Mouse (Mus musculus) small intestine, adult 2 months (tissue): Measurements from ENCODE around the gene Atp2b4. TPM values are rescaled to one million over a fixed set of nuclear protein-coding genes. Genes with fewer than 3 reads are reported as not detected.
"Not testable (repeated sequence)": the region's sequence is repeated elsewhere in the genome, so short reads cannot be mapped to it uniquely, and the experiment has no call there.

ENCODE experiments used
- H3K27ac ChIP-seq: fragments of 200-500 bp; 2 replicates; pipeline ENCODE4 v1.5.1; 2012; ENCODE audit warnings: low read depth, low read length, control low read depth, inconsistent platforms; ENCODE audit not compliant: insufficient read depth
- H3K27me3 ChIP-seq: fragments of 200-500 bp; 2 replicates; pipeline ENCODE4 v1.6.1; 2012; ENCODE audit warnings: mild to moderate bottlenecking, moderate library complexity, low read length, inconsistent platforms; ENCODE audit not compliant: control insufficient read depth, insufficient read depth
- H3K36me3 ChIP-seq: fragments of 200-500 bp; 2 replicates; pipeline ENCODE4 v1.6.1; 2012; ENCODE audit warnings: mild to moderate bottlenecking, low read length, control low read depth, inconsistent platforms; ENCODE audit not compliant: control insufficient read depth, insufficient read depth
- H3K4me1 ChIP-seq: fragments of 200-500 bp; 2 replicates; pipeline ENCODE4 v1.6.1; 2012; ENCODE audit warnings: low read length, inconsistent platforms, mixed read lengths; ENCODE audit not compliant: control insufficient read depth, insufficient read depth, insufficient read length
- H3K4me3 ChIP-seq: fragments of 200-500 bp; 2 replicates; pipeline ENCODE4 v1.5.1; 2012; ENCODE audit warnings: low read depth, mild to moderate bottlenecking, control low read depth, inconsistent platforms, low read length, moderate library complexity
- CTCF ChIP-seq: fragments of 200-500 bp; IDR thresholded peaks from 2 replicates; pipeline ENCODE4 v1.5.1; 2012; ENCODE audit warnings: low read depth, mild to moderate bottlenecking, control low read depth, inconsistent platforms, low read length, moderate library complexity, mixed read lengths; ENCODE audit not compliant: insufficient replicate concordance, insufficient read length; ENCODE audit errors: extremely low read depth
- POLR2A ChIP-seq: fragments of 200-500 bp; IDR thresholded peaks from 2 replicates; pipeline ENCODE4 v1.6.1; 2012; ENCODE audit warnings: low read depth, mild to moderate bottlenecking, control low read depth, inconsistent platforms, low read length, moderate library complexity
- WGBS: fragments of 180-500 bp; shearing (Covaris S2); methylation state at CpG from one replicate; pipeline ENCODE4 v1.1.7; 2018; 5-methylcytosine and 5-hydroxymethylcytosine counted together
- polyA plus RNA-seq: library from polyadenylated mRNA; depleted of rRNA; stranded (reverse); fragments of >200 nt; gene quantifications from 2 replicates; pipeline ENCODE4 v1.2.3, GENCODE M21; 2012

The Atp2b4 gene
- polyA plus RNA-seq, 1 experiment: 5.0 TPM

GRCm38 (mm10) chr1:133668618-133669017, 132.2 kb downstream of the Atp2b4 start:
- no peak overlapping the region for H3K27ac ChIP-seq
- 90% methylated on average over 3 of the region's 3 CpGs for WGBS
- no peaks in the 10 kb centered on the region for H3K27me3 ChIP-seq
- H3K4me3 ChIP-seq: no peak overlapping the region
- peaks cover 4% of the 10 kb centered on the region; the same call in 1 of the 2 replicates for H3K4me1 ChIP-seq
- TF ChIP-seq POLR2A: no peak
- TF ChIP-seq CTCF: no peak
- no peaks in the 10 kb centered on the region for H3K36me3 ChIP-seq

- 93% methylated on average over 7 of the region's 7 CpGs for WGBS
- no peak overlapping the region for H3K27ac ChIP-seq
- peaks cover 4% of the 10 kb centered on the region; the same call in 1 of the 2 replicates for H3K4me1 ChIP-seq
- H3K36me3 ChIP-seq: no peaks in the 10 kb centered on the region
- no peak for TF ChIP-seq CTCF
- TF ChIP-seq POLR2A: no peak
- H3K27me3 ChIP-seq: no peaks in the 10 kb centered on the region
- no peak overlapping the region for H3K4me3 ChIP-seq
These were observed 133.1 kb downstream of the Atp2b4 start for GRCm38 (mm10) chr1:133667721-133668120.

GRCm38 (mm10) chr1:133665713-133666112, 135.1 kb downstream of the Atp2b4 start:
- not testable (repeated sequence) for H3K36me3 ChIP-seq, H3K27me3 ChIP-seq, H3K27ac ChIP-seq, H3K4me1 ChIP-seq, H3K4me3 ChIP-seq
- 91% methylated on average over 8 of the region's 8 CpGs for WGBS

- Histone ChIP-seq H3K4me3 (no peak overlapping the region), H3K27ac (no peak overlapping the region)
- TF ChIP-seq POLR2A (no peak), CTCF (no peak)
These were observed 136.5 kb downstream of the Atp2b4 start for GRCm38 (mm10) chr1:133664203-133664970.

GRCm38 (mm10) chr1:133663427-133663826, 137.4 kb downstream of the Atp2b4 start:
- TF ChIP-seq CTCF: no peak
- no peak for TF ChIP-seq POLR2A
- H3K27ac ChIP-seq: no peak overlapping the region

More at GRCm38 (mm10) chr1:133664203-133664970, 136.5 kb downstream of the Atp2b4 start:
- WGBS: 76% methylated on average over 11 of the region's 11 CpGs
- Histone ChIP-seq H3K4me1 (peaks cover 2% of the 10 kb centered on the region; the same call in 1 of the 2 replicates), H3K36me3 (peaks cover 3% of the 10 kb centered on the region), H3K27me3 (no peaks in the 10 kb centered on the region)

GRCm38 (mm10) chr1:133662941-133663340, 137.9 kb downstream of the Atp2b4 start:
- 95% methylated on average over 7 of the region's 7 CpGs for WGBS
- TF ChIP-seq CTCF (no peak), POLR2A (no peak)
- Histone ChIP-seq H3K27ac (no peak overlapping the region), H3K4me1 (peaks cover 4% of the 10 kb centered on the region; the same call in 1 of the 2 replicates), H3K27me3 (no peaks in the 10 kb centered on the region), H3K36me3 (peaks cover 17% of the 10 kb centered on the region), H3K4me3 (no peak overlapping the region)

More at GRCm38 (mm10) chr1:133663427-133663826, 137.4 kb downstream of the Atp2b4 start:
- H3K36me3 ChIP-seq: peaks cover 13% of the 10 kb centered on the region
- no peaks in the 10 kb centered on the region for H3K27me3 ChIP-seq
- 84% methylated on average over 4 of the region's 4 CpGs for WGBS
- no peak overlapping the region for H3K4me3 ChIP-seq
- H3K4me1 ChIP-seq: peaks cover 4% of the 10 kb centered on the region; the same call in 1 of the 2 replicates

GRCm38 (mm10) chr1:133661203-133661933, 139.5 kb downstream of the Atp2b4 start, which contains the start of gene Gm38394:
Gm38394 (minus strand) TSS chr1:133661318.
- 1% methylated on average over 26 of the region's 26 CpGs for WGBS
- H3K27ac ChIP-seq: peak within 1 kb of the TSS; percentile 75
- TF ChIP-seq POLR2A: peak; percentile 90
- no peak for TF ChIP-seq CTCF
- peaks cover 23% of the 10 kb centered on the region for H3K36me3 ChIP-seq
- no peaks in the 10 kb centered on the region for H3K27me3 ChIP-seq
- H3K4me3 ChIP-seq: peak within 1 kb of the TSS; percentile 73
- peaks cover 4% of the 10 kb centered on the region; the same call in 1 of the 2 replicates for H3K4me1 ChIP-seq
